Mouse (Mus musculus) hindbrain, embryonic 16.5 days (tissue): ENCODE results near the gene Ctxn1. TPM values are rescaled to one million over a fixed set of nuclear protein-coding genes. Genes with fewer than 3 reads are reported as not detected.

Experiments used
- ATAC-seq: fragments of 200-750 bp; cut with Nextera tagmentation; 2 replicates; pipeline ENCODE4 v1.8.0; 2017; ENCODE audit warnings: moderate TSS enrichment, moderate library complexity
- H3K27ac ChIP-seq: fragments of 300-500 bp; sonication (generic); 2 replicates; pipeline ENCODE4 v1.5.1; 2014; ENCODE audit warnings: low read depth, mild to moderate bottlenecking, control low read depth, low read length, moderate library complexity
- H3K27me3 ChIP-seq: fragments of 300-500 bp; sonication (generic); replicated peaks from 2 replicates; pipeline ENCODE4 v1.6.1; 2014; ENCODE audit warnings: low read length; ENCODE audit not compliant: control insufficient read depth, insufficient read depth
- H3K36me3 ChIP-seq: fragments of 300-500 bp; sonication (generic); 2 replicates; pipeline ENCODE4 v1.6.1; 2014; ENCODE audit warnings: mild to moderate bottlenecking, low read length, moderate library complexity, mixed read lengths; ENCODE audit not compliant: control insufficient read depth, insufficient read depth
- H3K4me1 ChIP-seq: fragments of 300-500 bp; sonication (generic); 2 replicates; pipeline ENCODE4 v1.6.1; 2014; ENCODE audit warnings: low read depth, low read length; ENCODE audit not compliant: control insufficient read depth, insufficient read depth
- H3K4me2 ChIP-seq: fragments of 300-500 bp; sonication (generic); 2 replicates; pipeline ENCODE4 v1.6.1; 2014; ENCODE audit warnings: mild to moderate bottlenecking, low read length, control low read depth, moderate library complexity
- H3K4me3 ChIP-seq: fragments of 300-500 bp; sonication (generic); 2 replicates; pipeline ENCODE4 v1.5.1; 2014; ENCODE audit warnings: mild to moderate bottlenecking, low read length, control low read depth, moderate library complexity
- H3K9ac ChIP-seq: fragments of 300-500 bp; sonication (generic); 2 replicates; pipeline ENCODE4 v1.6.1; 2014; ENCODE audit warnings: low read depth, mild to moderate bottlenecking, control low read depth, low read length, moderate library complexity
- H3K9me3 ChIP-seq: fragments of 300-500 bp; sonication (generic); 2 replicates; pipeline ENCODE4 v1.6.1; 2014; ENCODE audit warnings: mild to moderate bottlenecking, low read length, moderate library complexity; ENCODE audit not compliant: control insufficient read depth
- WGBS: fragments of 180-500 bp; shearing (Covaris S2); extraction: QIAGEN DNeasy Blood & Tissue Kit; methylation state at CpG from one replicate; pipeline ENCODE4 v1.1.7; 2014; 5-methylcytosine and 5-hydroxymethylcytosine counted together
- polyA plus RNA-seq: library from polyadenylated mRNA; unstranded; fragments of >200 nt; fragmentation: Nextera tagmentation; extraction: Ambion mirVana; gene quantifications from 2 replicates; pipeline ENCODE4 v1.2.1, GENCODE M21; 2015

The Ctxn1 gene
- polyA plus RNA-seq, 1 experiment from 2014 or later = 289 TPM

GRCm38 (mm10) chr8:4222059-4222458, 37.0 kb downstream of the Ctxn1 start:
- ATAC-seq = no peak
- Histone ChIP-seq H3K9me3 (no peaks in the 10 kb centered on the region), H3K4me2 (no peak overlapping the region), H3K27ac (no peak overlapping the region), H3K9ac (no peak overlapping the region), H3K36me3 (no peaks in the 10 kb centered on the region), H3K4me1 (peaks cover 8% of the 10 kb centered on the region; the same call in 1 of the 2 replicates), H3K4me3 (no peak overlapping the region), H3K27me3 (peaks cover 9% of the 10 kb centered on the region)

- no peak overlapping the region for H3K9ac ChIP-seq
- H3K4me2 ChIP-seq = no peak overlapping the region
- H3K9me3 ChIP-seq = no peaks in the 10 kb centered on the region
- peaks cover 18% of the 10 kb centered on the region for H3K4me1 ChIP-seq
- H3K27ac ChIP-seq = no peak overlapping the region
- no peak overlapping the region for H3K4me3 ChIP-seq
- H3K27me3 ChIP-seq = no peaks in the 10 kb centered on the region
- peaks cover 3% of the 10 kb centered on the region; the same call in 1 of the 2 replicates for H3K36me3 ChIP-seq
- ATAC-seq = no peak
- WGBS = 83% methylated on average over 3 of the region's 3 CpGs
These were observed 39.5 kb downstream of the Ctxn1 start for GRCm38 (mm10) chr8:4219617-4220016.

DNA sequence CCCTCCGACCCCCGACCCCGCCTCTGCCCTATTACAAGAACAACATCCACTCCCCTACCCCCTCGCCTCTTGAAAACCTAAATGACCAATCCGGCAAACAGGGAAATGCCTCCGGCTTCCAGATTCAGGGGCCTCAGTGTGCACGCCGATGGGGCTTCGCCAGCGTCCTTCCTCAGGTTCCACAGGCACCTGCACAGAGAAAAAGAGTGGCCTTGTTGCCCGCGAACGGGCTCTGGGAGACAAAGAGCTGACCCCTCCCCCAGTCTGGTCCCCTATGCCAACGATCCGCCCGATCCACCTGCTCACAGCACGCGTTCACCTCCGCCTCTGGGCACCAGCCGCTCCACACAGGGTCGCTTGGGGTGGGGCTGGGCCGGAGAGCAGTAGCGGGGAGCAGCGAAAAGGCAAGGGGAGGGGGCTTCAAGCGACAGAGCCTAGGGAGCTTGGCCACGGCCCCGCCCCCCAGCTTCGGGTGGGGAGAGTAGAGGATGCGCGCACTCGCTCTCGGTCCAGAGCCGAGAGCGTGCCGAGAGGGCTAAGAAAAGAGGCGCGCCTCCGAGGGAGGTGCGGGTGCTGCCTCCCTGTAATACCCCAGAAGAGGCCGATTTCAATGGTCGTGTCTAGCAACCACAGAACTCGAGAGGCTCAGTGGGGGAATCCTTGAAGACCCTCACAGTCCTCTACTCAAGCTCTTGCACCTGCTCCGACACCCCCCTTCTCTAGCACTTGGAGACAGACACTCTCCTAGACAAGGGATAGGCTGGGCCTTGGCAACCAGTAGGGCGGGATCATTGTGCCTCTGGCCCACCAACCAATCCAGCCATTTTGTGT, 42.1 kb downstream of the Ctxn1 start, which contains the start of gene Prr36:
Gene Prr36 (minus strand): TSS at position 669 of the 831 bp plus-strand sequence.
- Histone ChIP-seq H3K4me1 (peaks cover 35% of the 10 kb centered on the region), H3K4me3 (peak within 1 kb of the TSS; percentile 60), H3K9me3 (no peaks in the 10 kb centered on the region), H3K9ac (peak within 1 kb of the TSS; percentile 91), H3K36me3 (peaks cover 3% of the 10 kb centered on the region; the same call in 1 of the 2 replicates), H3K27ac (peak within 1 kb of the TSS; percentile 94), H3K4me2 (peak within 1 kb of the TSS; percentile 93), H3K27me3 (no peaks in the 10 kb centered on the region)
- peak; percentile 89 for ATAC-seq
- under 1% methylated on average over 44 of the region's 44 CpGs for WGBS

GRCm38 (mm10) chr8:4216296-4216695, 42.8 kb downstream of the Ctxn1 start:
- H3K4me1 ChIP-seq = peaks cover 35% of the 10 kb centered on the region
- 3% methylated on average over 18 of the region's 18 CpGs for WGBS
- peak overlapping the region; percentile 91 for H3K9ac ChIP-seq
- H3K36me3 ChIP-seq = peaks cover 3% of the 10 kb centered on the region; the same call in 1 of the 2 replicates
- ATAC-seq = peak; percentile 6
- H3K4me2 ChIP-seq = peak overlapping the region; percentile 93
- H3K27ac ChIP-seq = peak overlapping the region; percentile 94
- H3K4me3 ChIP-seq = peak overlapping the region; percentile 60
- H3K9me3 ChIP-seq = no peaks in the 10 kb centered on the region
- no peaks in the 10 kb centered on the region for H3K27me3 ChIP-seq

- Histone ChIP-seq H3K9me3 (no peaks in the 10 kb centered on the region; the same call in 1 of the 2 replicates), H3K27me3 (no peaks in the 10 kb centered on the region), H3K4me1 (peaks cover 35% of the 10 kb centered on the region), H3K36me3 (peaks cover 17% of the 10 kb centered on the region), H3K4me3 (peak overlapping the region; percentile 43), H3K27ac (peak overlapping the region; percentile 50), H3K9ac (peak overlapping the region; percentile 64), H3K4me2 (peak overlapping the region; percentile 93)
- ATAC-seq = peak; percentile 1; the same call in 1 of the 2 replicates
- 15% methylated on average over 33 of the region's 33 CpGs for WGBS
These were observed 44.8 kb downstream of the Ctxn1 start for GRCm38 (mm10) chr8:4214006-4214980.

GRCm38 (mm10) chr8:4213210-4214005, 45.7 kb downstream of the Ctxn1 start:
- 5% methylated on average over 18 of the region's 18 CpGs for WGBS
- peak overlapping the region; percentile 44 for H3K27ac ChIP-seq
- no peaks in the 10 kb centered on the region; the same call in 1 of the 2 replicates for H3K9me3 ChIP-seq
- peak overlapping the region; percentile 64 for H3K9ac ChIP-seq
- H3K4me3 ChIP-seq = peak overlapping the region; percentile 43
- H3K4me1 ChIP-seq = peaks cover 35% of the 10 kb centered on the region
- peak; percentile 9 for ATAC-seq
- H3K36me3 ChIP-seq = peaks cover 20% of the 10 kb centered on the region
- H3K27me3 ChIP-seq = no peaks in the 10 kb centered on the region
- peak overlapping the region; percentile 93 for H3K4me2 ChIP-seq

DNA sequence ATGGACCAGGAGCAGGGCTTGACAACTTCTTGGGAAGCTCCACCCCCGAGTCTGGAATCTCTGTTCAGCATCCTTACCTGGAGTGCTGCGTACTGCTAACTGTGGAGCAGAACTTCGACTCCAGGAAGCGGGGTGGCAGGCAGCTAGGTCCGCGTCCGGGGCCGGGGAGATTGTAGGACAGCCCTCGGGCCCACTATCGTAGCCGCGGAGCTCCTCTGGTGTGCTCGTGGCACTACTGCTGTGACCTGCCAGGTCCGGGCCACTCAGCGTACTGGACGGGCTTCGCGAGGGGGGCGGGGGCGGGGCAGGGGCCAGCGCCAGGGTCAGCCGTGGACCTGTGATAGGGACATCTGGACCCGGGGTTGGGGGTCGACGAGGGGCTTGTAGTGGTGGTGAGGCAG, 46.3 kb downstream of the Ctxn1 start:
- H3K27me3 ChIP-seq = no peaks in the 10 kb centered on the region
- WGBS = 2% methylated on average over 23 of the region's 25 CpGs
- H3K4me1 ChIP-seq = peaks cover 34% of the 10 kb centered on the region
- H3K36me3 ChIP-seq = peaks cover 20% of the 10 kb centered on the region
- H3K27ac ChIP-seq = peak overlapping the region; percentile 44
- no peaks in the 10 kb centered on the region; the same call in 1 of the 2 replicates for H3K9me3 ChIP-seq
- peak; percentile 0; the same call in 1 of the 2 replicates for ATAC-seq
- H3K9ac ChIP-seq = peak overlapping the region; percentile 64
- peak overlapping the region; percentile 43 for H3K4me3 ChIP-seq
- peak overlapping the region; percentile 93 for H3K4me2 ChIP-seq

DNA sequence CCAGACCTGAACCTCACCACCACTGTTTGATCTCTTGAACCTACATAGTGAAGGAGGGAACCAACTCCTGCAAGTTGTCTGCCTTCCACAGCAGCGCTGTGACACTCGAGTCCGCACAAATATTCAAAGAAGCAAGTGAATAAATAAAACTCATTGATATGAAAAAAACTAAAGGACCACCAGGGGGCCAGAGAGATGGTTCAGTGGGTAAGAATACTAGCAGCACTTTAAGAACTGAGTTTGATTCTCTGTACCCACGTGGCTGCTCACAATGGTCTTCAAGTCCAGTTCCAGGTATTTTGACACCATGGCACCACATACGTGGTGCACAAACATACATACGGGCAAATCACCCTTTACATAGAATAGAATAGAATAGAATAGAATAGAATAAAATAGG, 48.0 kb downstream of the Ctxn1 start:
- WGBS = 70% methylated on average over 6 of the region's 6 CpGs
- H3K4me3 ChIP-seq = no peak overlapping the region
- no peak for ATAC-seq
- peaks cover 20% of the 10 kb centered on the region for H3K36me3 ChIP-seq
- peaks cover 32% of the 10 kb centered on the region for H3K4me1 ChIP-seq
- no peak overlapping the region for H3K4me2 ChIP-seq
- H3K9ac ChIP-seq = no peak overlapping the region
- no peak overlapping the region for H3K27ac ChIP-seq
- no peaks in the 10 kb centered on the region; the same call in 1 of the 2 replicates for H3K9me3 ChIP-seq
- no peaks in the 10 kb centered on the region for H3K27me3 ChIP-seq
